Mouse (Mus musculus) adrenal gland, adult 18-20 months (tissue): ENCODE data around the gene Dnah17. TPM values are rescaled to one million over a fixed set of nuclear protein-coding genes. Genes with fewer than 3 reads are reported as not detected.

Source experiments
- DNase-seq, 2 experiments: peaks; one replicate each; pipeline ENCODE4 v3.0.0; 2021 to 2022; ENCODE audit warnings: low spot score in 2 of 2
- microRNA-seq, 2 experiments: library from miRNA; unstranded; fragments of <30 nt; microRNA quantifications; one replicate each; pipeline ENCODE4 v1.2.0; 2021; ENCODE audit warnings: borderline number of aligned reads in 2 of 2
- total RNA-seq, 2 experiments: library from RNA; stranded (reverse); gene quantifications; 1 replicate in 1 of 2; 2 replicates in 1 of 2; pipeline ENCODE4 v1.2.3; 2021

The Dnah17 gene
- total RNA-seq, 2 experiments from 2014 or later: 0.03 TPM; not detected in 1

- DNase-seq: no peak
These were observed 155.0 kb downstream of the Dnah17 start for GRCm38 (mm10) chr11:117975211-117975967.

- no peak for DNase-seq
These were observed 155.9 kb downstream of the Dnah17 start for GRCm38 (mm10) chr11:117974327-117975125.

GRCm38 (mm10) chr11:117973569-117973968 is 156.9 kb downstream of the Dnah17 start:
- no peak for DNase-seq

- no peak for DNase-seq
These were observed 157.5 kb downstream of the Dnah17 start for GRCm38 (mm10) chr11:117972656-117973558.

Small RNA genes lying within 50 kb of the gene (microRNA-seq; reads per million reads assigned to microRNA genes)
- 4.3 to 8.0 reads per million in 2 experiments for gene Mir6933

Other genes starting within 250 kb of the Dnah17 start
- 1 to 10 TPM; 4.2 to 5.6 TPM for gene Socs3, start 160.6 kb downstream of the Dnah17 start, total RNA-seq
- gene Pgs1, start 144.3 kb downstream of the Dnah17 start, total RNA-seq: 10 to 100 TPM; 47.8 to 65.5 TPM
- gene Cyth1, start 118.0 kb upstream of the Dnah17 start, total RNA-seq: 10 to 100 TPM; 29.4 to 32.2 TPM
- gene Usp36, start 159.6 kb upstream of the Dnah17 start, total RNA-seq: 10 to 100 TPM; 24.5 to 25.5 TPM
- under 1 TPM; 0.20 to 0.96 TPM for gene Cep295nl, start 211.9 kb upstream of the Dnah17 start, total RNA-seq
- 100 to 1,000 TPM in 1 of 2 experiments, 10 to 100 TPM in 1; 95.5 to 246 TPM for gene Timp2, start 225.1 kb upstream of the Dnah17 start, total RNA-seq